Mouse (Mus musculus): ENCODE measurements at regions not wholly inside any gene's neighbourhood (a gene's known extent, or its start where the extent isn't known, plus 50 kb on each side); places are given as distances from the start of the nearest gene placed in this dataset.

- ATAC-seq (replicated peaks; ENCODE audit: poor library complexity): no peak
Measured at GRCm38 (mm10) chr11:111791267-111791926, 725.4 kb downstream of the Kcnj2 start.

GRCm38 (mm10) chr11:111801033-111801432, 735.1 kb downstream of the Kcnj2 start:
- ATAC-seq (replicated peaks; ENCODE audit: poor library complexity): peak; percentile 76

GRCm38 (mm10) chr11:111816176-111816775, 750.3 kb downstream of the Kcnj2 start:
- no peak for ATAC-seq (replicated peaks; ENCODE audit: poor library complexity)

- no peak for ATAC-seq (replicated peaks; ENCODE audit: poor library complexity)
Measured at GRCm38 (mm10) chr11:111818124-111818523, 752.2 kb downstream of the Kcnj2 start.

- no peak for ATAC-seq (replicated peaks; ENCODE audit: poor library complexity)
Measured at GRCm38 (mm10) chr11:111820356-111820755, 754.4 kb downstream of the Kcnj2 start.

GRCm38 (mm10) chr11:111828455-111828854, 762.5 kb downstream of the Kcnj2 start:
- ATAC-seq (replicated peaks; ENCODE audit: poor library complexity): no peak

GRCm38 (mm10) chr11:111838996-111839395, 773.0 kb downstream of the Kcnj2 start:
- no peak for ATAC-seq (replicated peaks; ENCODE audit: poor library complexity)

- no peak for ATAC-seq (replicated peaks; ENCODE audit: poor library complexity)
Measured at GRCm38 (mm10) chr11:111843728-111844258, 777.8 kb downstream of the Kcnj2 start.

- ATAC-seq (replicated peaks; ENCODE audit: poor library complexity): no peak
Measured at GRCm38 (mm10) chr11:111844382-111845027, 778.5 kb downstream of the Kcnj2 start.

- no peak for ATAC-seq (replicated peaks; ENCODE audit: poor library complexity)
Measured at GRCm38 (mm10) chr11:111857288-111857687, 791.3 kb downstream of the Kcnj2 start.

GRCm38 (mm10) chr11:111858111-111858510, 792.1 kb downstream of the Kcnj2 start:
- no peak for ATAC-seq (replicated peaks; ENCODE audit: poor library complexity)

- no peak for ATAC-seq (replicated peaks; ENCODE audit: poor library complexity)
Measured at GRCm38 (mm10) chr11:111865143-111865542, 799.2 kb downstream of the Kcnj2 start.

- ATAC-seq (replicated peaks; ENCODE audit: poor library complexity): no peak
Measured at GRCm38 (mm10) chr11:111875406-111875805, 809.4 kb downstream of the Kcnj2 start.

GRCm38 (mm10) chr11:111880146-111880545, 814.2 kb downstream of the Kcnj2 start:
- no peak for ATAC-seq (replicated peaks; ENCODE audit: poor library complexity)

GRCm38 (mm10) chr11:111890026-111890425, 824.1 kb downstream of the Kcnj2 start:
- ATAC-seq (replicated peaks; ENCODE audit: poor library complexity): no peak

GRCm38 (mm10) chr11:111893861-111894260, 827.9 kb downstream of the Kcnj2 start:
- ATAC-seq (replicated peaks; ENCODE audit: poor library complexity): no peak

GRCm38 (mm10) chr11:111895221-111896200, 829.5 kb downstream of the Kcnj2 start:
- ATAC-seq (replicated peaks; ENCODE audit: poor library complexity): no peak

GRCm38 (mm10) chr11:111897001-111897400, 831.0 kb downstream of the Kcnj2 start:
- ATAC-seq (replicated peaks; ENCODE audit: poor library complexity): no peak

GRCm38 (mm10) chr11:111904086-111904485, 838.1 kb downstream of the Kcnj2 start:
- no peak for ATAC-seq (replicated peaks; ENCODE audit: poor library complexity)

GRCm38 (mm10) chr11:111913891-111914290, 847.9 kb downstream of the Kcnj2 start:
- no peak for ATAC-seq (replicated peaks; ENCODE audit: poor library complexity)

GRCm38 (mm10) chr11:111926336-111926735, 855.7 kb upstream of the Sox9 start:
- ATAC-seq (replicated peaks; ENCODE audit: poor library complexity): no peak
